Mouse (Mus musculus) kidney, postnatal 10 days (tissue): Measurements from ENCODE around the gene Sez6l.
A peak's percentile ranks its signal among the peaks of the same experiment; 100 is the strongest.

Experiments used
- DNase-seq: peaks from one replicate; pipeline ENCODE4 v3.0.0; 2021; ENCODE audit warnings: mixed read lengths

Gene Sez6l

DNA sequence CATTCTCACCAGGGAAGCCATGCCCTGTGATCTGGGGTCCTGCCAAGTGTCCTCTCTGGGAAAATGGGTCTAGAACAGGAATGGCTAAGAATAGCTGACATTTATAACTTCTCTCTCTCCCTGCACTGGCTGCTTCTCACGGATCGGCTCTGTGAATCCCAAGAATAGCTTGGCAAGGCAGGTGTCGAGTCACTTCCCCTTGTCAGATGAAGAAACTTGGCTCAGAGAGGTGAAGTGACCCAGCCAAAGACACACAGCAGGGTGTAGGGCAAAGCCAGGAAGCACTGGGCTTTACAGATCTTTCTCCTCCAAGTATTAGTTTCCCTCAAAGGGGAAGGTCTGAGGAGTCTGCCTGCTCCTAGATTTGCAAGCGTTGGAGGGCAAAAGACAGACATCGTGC, 44.1 kb downstream of the Sez6l start:
- DNase-seq: no peak

- peak; percentile 31 for DNase-seq
Measured at GRCm38 (mm10) chr5:112532210-112532609, 44.8 kb downstream of the Sez6l start.

GRCm38 (mm10) chr5:112531111-112531510, 45.9 kb downstream of the Sez6l start:
- no peak for DNase-seq

- DNase-seq: no peak
Measured at GRCm38 (mm10) chr5:112526936-112527335, 50.0 kb downstream of the Sez6l start.

- DNase-seq: no peak
Measured at GRCm38 (mm10) chr5:112526435-112526834, 50.5 kb downstream of the Sez6l start.

GRCm38 (mm10) chr5:112525980-112526379, 51.0 kb downstream of the Sez6l start:
- DNase-seq: no peak

GRCm38 (mm10) chr5:112525271-112525670, 51.7 kb downstream of the Sez6l start:
- DNase-seq: no peak

- no peak for DNase-seq
Measured at GRCm38 (mm10) chr5:112523796-112524195, 53.2 kb downstream of the Sez6l start.

- no peak for DNase-seq
Measured at GRCm38 (mm10) chr5:112523331-112523730, 53.7 kb downstream of the Sez6l start.

- DNase-seq: no peak
Measured at GRCm38 (mm10) chr5:112521703-112522527, 55.1 kb downstream of the Sez6l start.

DNA sequence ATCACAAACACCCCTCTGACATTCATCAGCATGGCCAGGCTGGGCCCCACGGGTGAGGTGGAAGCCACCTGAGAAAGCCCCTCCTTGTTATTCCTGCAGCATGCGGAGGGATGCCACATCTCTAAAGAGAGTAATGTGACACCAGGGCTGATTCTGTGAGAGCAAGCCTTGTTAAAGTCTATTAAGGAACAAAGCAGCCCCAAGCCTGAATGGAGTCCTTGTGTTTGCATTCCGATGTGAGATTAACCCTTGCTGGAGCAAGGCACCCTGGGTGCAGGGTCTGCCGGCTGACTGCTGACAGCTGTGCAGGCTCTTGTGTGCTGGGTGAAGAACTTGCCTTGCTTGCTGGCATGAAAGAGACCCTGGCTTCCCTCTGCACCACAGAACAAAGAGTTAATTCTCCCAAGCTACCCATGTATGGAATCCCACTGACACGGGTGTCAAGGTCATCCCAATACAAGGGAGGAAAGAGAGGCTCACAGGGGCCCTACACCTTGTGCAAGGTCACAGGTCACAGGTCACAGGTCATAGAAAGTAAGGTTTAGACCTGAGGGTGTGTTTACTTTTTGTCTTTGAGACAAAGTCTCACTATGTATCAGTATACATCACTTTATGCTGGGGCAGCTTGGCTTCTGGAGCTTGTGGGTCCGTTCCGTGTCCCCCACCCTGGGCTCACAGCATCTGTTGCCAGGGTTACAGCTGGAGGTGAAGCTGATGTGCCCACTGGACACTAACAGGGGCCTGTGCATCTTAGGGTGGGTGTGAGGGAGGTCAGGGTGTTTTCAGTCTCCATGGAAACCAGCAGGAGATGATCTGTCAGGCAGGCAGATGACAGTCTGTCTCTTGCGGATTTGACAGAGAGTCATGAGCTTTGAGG, 55.9 kb downstream of the Sez6l start:
- DNase-seq: no peak

GRCm38 (mm10) chr5:112518773-112519172, 58.2 kb downstream of the Sez6l start:
- no peak for DNase-seq

GRCm38 (mm10) chr5:112517454-112517853, 59.5 kb downstream of the Sez6l start:
- no peak for DNase-seq

DNA sequence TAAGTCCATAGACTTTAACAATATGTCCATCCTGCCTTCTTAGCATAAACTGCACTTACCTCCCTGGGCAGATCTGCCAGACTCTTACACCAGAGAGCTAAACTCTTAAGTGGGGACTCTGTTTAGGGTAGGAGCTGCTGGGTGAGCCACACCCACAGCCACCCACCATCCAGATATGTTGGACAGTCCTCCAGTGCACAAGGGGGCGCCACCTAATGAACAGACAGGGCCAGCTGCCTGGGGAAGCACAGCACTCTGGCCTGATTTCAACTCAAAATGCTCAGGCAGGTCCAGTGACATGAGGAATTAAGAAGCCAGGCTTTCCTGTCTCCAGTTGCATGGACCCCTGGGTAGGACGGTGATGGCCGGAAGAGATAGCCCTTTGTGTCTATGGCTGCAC, 60.5 kb downstream of the Sez6l start:
- no peak for DNase-seq

- no peak for DNase-seq
Measured at GRCm38 (mm10) chr5:112510351-112510750, 66.6 kb downstream of the Sez6l start.

- no peak for DNase-seq
Measured at GRCm38 (mm10) chr5:112509916-112510315, 67.1 kb downstream of the Sez6l start.

DNA sequence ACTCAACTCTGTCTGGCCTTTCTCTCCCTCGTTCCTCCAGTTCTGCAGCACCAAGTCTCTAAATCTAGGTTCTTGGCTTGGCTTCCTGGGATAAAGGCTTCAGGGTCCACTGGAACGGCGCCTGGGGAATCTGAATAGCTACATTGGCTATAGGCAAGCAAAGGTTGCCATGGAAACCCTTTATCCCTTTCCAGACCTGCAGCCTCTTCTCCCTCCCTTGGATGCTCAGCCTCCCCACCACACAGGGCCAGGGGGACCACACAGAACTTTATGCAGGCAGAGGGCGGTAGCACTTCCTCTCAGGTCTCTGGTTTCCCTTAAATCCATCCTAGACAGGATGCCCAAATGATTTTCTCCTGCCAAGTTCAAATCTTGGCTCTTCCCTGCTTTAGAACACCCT, 71.4 kb downstream of the Sez6l start:
- DNase-seq: no peak

- no peak for DNase-seq
Measured at GRCm38 (mm10) chr5:112501384-112501783, 75.6 kb downstream of the Sez6l start.

DNA sequence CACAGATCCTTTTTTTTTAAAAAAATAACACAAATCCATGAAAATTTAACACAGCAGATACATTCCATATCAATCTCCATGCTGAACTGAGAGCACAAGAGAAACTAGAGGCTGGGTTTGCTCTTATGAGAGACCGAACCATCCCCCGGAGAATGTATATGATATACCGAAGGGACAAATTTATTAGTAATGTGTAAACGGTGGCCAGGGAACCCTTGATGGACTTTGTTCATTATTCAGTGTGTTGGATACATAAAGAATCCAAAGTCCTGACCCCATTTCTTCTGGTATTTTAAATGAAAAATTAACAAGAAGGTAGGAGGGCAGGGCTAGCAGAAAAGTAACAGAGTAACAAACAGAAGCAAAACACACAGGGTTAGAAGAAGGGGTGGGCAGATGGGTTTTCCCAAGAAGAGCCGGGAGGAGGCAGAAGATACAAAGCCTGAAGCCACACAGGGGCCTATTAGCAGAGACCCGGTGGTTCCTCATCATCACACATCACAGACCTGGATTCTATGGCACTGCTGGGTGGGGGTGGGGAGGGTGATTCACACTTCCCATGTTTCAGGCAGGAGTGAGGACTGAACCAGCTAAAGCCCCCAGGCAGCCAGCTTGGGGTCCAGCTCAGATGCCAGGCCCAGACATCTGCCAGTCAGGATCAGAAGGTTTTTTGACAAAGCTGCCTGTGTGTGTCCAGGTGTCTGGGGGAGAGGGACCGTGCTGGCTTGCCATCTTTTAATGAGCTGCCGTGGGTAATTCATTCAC, 76.9 kb downstream of the Sez6l start:
- DNase-seq: no peak

- DNase-seq: no peak
Measured at GRCm38 (mm10) chr5:112498921-112499917, 77.8 kb downstream of the Sez6l start.

DNA sequence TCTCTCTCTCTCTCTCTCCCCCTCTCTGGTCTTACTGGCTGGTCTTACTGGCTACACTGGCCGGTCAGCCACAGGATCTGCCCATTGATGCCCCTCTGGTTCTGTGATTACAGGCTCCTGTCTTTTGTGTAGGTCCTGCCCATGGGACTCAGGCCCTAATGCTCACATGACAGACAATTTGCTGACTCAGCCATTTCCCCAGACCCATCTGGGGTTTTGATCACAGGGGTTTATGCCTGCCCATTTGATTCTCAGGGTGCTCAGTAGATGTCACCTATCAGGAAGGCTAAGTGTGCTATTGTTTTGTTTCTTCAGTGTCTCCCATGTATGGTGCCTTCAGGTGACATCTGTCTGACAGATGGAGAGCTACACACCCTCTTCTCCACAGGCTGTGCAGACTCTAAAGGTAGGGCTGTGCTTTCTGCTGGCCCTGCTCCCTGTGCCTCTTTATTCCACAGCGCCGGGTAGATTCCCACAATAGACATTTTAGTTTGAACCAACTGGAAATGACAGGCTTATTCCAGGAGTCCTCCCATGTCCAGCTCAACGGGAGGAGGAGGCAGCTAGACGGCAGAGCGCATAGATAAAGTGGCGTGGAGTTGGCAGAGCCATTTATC, 80.1 kb downstream of the Sez6l start:
- DNase-seq: no peak
